Mouse (Mus musculus): ENCODE results near the gene Mtx1.

DNA sequence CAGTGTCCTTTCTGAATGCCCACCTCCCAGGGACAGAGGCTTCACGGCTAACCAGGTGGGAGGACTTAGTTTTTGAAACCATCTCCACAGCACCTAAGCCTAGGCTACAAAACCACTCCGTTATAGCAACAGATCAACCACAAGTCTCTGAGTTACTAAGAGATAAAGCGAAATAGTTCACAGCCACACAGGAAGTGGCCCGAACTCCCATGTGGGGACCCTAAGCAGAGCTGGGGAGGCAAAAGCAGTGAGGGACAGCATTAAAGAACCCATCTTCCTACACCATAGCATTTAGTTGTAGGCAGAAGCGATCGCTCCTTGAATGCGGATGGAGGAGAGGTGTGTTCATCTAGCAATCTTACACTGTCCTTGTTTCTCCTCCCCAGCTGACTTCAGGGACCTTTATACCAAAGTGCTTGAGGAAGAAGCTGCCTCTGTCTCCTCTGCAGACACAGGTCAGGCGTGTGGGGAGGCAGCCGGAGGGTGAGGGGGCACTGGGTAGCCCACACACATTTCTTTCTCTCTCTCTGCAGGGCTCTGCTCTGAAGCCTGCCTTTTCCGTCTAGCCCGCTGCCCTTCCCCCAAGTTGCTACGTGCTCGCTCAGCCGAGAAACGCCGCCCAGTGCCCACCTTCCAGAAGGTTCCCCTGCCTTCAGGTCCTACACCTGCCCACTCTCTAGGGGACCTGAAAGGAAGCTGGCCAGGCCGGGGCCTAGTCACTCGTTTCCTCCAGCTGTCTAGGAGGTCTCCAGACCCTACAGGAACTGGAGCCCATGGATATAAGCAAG is 39.0 kb downstream of the Mtx1 start:
- TF ChIP-seq CTCF (IDR thresholded peaks at IDR 0.05; ENCODE audit: borderline replicate concordance, control insufficient read depth, extremely low read depth, insufficient read depth, low read length, poor library complexity) (no peak), POLR2A (IDR thresholded peaks at IDR 0.05; ENCODE audit: control insufficient read depth, extremely low read depth, insufficient read depth, low read length, poor library complexity) (no peak; the same call in 1 of the 2 replicates)

All from thymus, adult 2 months (tissue).